Mouse (Mus musculus): ENCODE measurements around the gene Alg2.

The Alg2 gene

GRCm38 (mm10) chr4:47449586-47450522, 24.3 kb downstream of the Alg2 start:
- no peak for DNase-seq (ENCODE audit: low read depth, low spot score)

DNA sequence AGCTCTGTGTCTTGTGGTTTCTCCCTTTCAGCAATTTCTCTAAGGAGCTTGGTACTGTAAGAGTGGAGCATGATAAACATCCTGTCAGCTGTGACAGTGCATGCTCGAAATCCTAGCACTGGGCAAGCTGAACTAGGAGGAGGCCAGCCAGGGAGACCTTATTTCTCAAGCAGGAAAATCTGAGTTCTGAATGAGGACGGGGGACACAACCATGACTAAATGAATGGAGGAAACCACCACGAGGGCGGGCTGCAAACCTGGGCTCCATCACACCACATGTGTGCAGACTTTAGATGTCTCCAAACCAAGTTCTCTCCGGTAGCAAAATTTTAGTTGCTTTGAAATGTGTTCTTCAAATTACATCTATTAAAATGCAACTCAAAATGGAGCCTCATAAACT, 25.0 kb downstream of the Alg2 start:
- no peak for DNase-seq (ENCODE audit: low read depth, low spot score)

- DNase-seq (ENCODE audit: low read depth, low spot score): no peak
Observed at GRCm38 (mm10) chr4:47448526-47448925, 25.6 kb downstream of the Alg2 start.

GRCm38 (mm10) chr4:47440951-47441350, 33.2 kb downstream of the Alg2 start:
- no peak for DNase-seq (ENCODE audit: low read depth, low spot score)

DNA sequence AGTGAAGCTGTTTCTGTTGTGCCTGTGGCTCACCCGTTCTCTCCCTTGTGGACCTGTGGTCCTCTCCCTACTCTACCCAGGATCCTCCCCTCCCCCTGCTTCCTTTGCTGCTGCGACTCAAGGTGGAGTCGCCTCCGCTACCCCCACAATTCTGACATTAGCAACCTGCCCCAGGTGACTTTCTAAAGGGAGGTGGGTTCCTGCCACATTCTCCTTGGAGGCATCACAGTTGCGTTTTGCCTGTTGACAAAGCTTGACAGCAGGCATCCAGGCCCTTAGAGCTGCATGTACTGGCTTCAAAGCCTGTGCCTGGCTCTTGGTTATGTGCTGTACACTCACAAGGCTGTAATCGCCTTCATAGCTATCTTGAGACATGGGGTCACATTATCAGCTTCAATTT, 35.2 kb downstream of the Alg2 start:
- DNase-seq (ENCODE audit: low read depth, low spot score): no peak

DNA sequence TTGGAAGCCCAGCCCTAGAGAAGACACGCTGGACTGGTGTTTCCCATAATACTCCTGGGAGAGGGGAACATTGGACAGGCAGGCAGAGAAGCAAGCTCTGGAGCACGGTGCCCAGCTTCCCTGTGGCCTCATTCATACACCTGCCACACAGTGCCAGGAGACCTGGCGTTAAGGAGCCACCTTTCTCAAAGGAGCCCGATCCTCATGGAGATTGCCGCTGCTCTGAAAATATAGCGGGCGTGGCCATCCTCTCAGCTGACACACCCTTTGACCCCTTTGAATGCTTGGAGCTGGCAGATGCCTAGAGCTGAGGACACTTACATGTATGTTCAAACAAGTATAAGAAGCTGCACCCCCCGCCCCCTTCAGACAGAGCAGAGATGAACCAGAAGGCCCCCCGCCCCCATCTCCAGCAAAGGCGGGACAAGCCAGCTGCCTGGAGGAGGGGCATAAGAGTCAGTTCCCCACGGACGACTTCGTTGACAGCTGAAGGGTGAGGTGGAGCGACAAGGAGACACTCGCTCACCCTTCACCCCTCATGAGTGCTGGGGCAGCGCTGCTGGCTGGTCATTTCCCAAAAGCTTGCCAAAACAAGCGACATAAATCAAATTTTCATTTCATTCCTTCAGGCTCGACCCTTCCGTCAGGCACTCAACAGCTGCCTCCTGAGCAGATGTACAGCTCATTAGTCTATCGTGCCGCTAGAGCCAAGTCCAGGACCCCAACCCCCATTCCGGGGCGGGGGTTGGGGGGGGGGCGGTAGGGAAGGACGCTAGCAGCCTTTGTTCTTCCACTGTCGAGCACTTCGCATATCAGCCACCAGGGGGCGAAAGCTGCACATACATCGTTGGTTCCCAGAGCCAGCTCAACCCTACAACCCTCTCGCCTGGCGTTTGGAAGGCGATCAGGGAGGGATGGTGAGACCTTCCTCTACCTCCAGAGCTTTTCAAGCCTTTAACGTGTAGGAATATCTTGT, 36.5 kb downstream of the Alg2 start:
- DNase-seq (ENCODE audit: low read depth, low spot score): peak; percentile 89

GRCm38 (mm10) chr4:47435566-47436360, 38.4 kb downstream of the Alg2 start:
- DNase-seq (ENCODE audit: low read depth, low spot score): no peak

- no peak for DNase-seq (ENCODE audit: low read depth, low spot score)
Observed at GRCm38 (mm10) chr4:47435131-47435530, 39.0 kb downstream of the Alg2 start.

- no peak for DNase-seq (ENCODE audit: low read depth, low spot score)
Observed at GRCm38 (mm10) chr4:47432766-47433165, 41.4 kb downstream of the Alg2 start.

DNA sequence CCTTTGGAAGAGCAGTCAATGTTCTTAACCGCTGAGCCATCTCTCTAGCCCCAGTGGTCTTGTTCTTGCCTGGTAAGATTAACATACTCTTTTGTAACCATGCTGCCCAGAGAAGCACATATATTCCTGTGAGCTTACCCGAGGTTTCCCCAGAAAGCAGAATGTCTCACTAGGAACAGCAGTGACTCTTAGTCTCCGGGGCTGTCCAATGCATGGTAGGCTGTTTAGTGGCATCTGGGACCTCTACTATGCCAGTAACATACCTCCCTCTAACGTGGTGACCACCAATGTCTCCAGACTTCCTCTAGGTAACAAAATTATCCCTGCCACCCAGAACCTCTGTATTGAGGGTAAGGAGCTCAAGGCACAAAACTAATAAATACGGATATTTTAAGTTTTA, 43.1 kb downstream of the Alg2 start:
- no peak for DNase-seq (ENCODE audit: low read depth, low spot score)

DNA sequence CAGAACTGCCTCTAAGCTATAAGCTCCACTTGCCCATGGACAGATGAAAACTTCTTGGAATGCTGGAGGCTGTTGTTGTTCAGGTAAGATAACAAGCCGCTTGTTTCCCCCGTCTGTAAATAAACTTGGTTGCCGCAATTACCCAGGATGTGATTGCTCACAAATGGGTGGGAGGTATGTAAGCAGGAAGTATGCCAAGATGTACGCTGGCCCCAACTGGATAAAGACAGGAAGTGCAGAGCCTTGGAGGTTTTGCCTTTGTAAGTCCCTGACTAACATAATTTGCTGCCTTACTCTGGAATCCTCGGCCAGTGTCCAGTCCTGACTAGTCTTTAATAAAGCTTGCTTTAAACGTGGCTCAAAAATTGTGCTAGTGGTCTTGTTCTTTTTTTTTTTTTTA, 43.6 kb downstream of the Alg2 start:
- no peak for DNase-seq (ENCODE audit: low read depth, low spot score)

GRCm38 (mm10) chr4:47427606-47428005, 46.5 kb downstream of the Alg2 start:
- no peak for DNase-seq (ENCODE audit: low read depth, low spot score)

DNA sequence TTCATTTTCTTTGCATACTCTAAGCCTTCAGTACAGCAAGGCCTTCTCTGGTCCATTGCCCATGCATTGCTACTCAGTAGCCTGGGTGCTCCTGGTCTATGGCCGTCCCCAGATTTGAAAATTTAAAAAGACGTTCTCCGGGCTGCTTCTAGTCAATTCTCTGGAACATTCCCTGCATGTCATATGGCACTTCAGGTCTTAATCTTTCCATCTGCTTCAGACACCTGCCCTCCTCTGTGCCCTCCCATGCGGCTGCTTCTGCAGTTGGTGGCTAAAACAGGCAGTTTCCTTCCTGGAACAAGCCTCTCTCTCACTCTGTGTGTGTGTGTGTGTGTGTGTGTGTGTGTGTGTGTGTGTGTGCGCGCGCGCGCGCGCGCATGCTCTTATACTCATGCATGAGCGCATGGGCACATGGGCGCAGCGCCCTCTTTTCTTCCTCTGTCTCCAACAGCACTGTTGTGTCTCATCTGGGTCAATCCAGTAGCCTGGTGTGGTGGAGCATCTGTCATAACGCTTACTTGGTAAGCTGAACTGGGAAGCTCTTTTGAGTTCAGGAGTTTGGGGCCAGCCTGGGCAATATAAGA, 48.8 kb downstream of the Alg2 start:
- no peak for DNase-seq (ENCODE audit: low read depth, low spot score)

DNA sequence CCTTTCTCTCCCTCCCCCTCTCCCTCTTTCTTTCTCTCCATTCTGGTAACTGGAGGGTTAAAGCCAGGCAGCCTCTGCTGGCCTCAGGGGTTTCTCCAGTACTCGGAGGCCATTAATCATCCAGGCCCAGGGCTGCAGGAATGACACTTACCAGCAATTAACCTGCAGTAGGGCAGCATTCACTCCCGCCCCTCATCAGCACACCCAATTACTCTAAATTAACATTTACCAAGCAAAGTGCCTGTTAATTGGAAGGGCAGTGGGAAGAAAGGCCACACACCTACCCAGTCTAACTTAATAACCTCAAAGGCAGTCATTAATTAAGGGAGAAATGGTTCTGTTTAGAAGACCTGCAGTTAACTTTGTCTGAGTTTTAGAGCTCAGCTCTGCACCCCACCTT, 49.8 kb downstream of the Alg2 start:
- peak; percentile 26 for DNase-seq (ENCODE audit: low read depth, low spot score)

DNA sequence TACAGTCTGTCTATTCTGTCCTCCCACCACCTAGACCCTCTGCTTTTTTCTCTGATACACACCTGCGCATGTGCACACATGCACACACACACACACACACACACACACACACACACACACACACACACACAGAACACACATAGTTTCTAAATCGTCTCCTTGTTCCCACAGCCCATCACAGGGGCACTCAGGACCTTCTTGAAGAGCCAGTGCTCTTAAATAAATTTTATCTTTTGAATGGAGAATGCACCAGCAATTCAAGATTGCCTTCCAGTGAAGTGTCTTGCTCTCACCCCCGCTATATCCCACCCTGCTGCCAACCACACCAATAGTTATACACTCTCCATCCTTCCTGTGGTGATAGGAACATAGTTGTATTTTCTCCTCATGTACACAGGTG, 51.2 kb downstream of the Alg2 start:
- DNase-seq (ENCODE audit: low read depth, low spot score): no peak

DNA sequence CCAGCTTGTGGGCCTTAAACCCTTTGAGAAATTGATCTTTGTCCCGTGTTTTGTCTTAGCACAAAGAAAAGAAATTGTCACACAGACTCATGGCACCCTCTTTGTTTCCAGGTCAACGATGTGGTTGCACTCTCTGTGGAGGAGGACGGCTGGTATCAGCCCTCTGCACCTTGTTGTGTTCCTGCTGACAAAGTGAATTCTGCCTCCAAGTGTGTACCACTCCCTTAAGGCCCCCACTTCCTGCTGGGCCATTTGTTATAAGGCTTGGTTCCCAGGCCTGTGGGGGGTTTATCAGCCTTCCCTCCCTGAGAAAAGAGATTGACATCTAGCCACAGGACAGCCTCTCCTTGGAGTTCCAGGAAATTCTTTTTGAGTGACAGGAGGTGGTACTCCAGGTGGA, 51.9 kb downstream of the Alg2 start:
- DNase-seq (ENCODE audit: low read depth, low spot score): no peak

GRCm38 (mm10) chr4:47420191-47420590, 53.9 kb downstream of the Alg2 start:
- no peak for DNase-seq (ENCODE audit: low read depth, low spot score)

GRCm38 (mm10) chr4:47419268-47419973, 54.7 kb downstream of the Alg2 start:
- peak; percentile 24 for DNase-seq (ENCODE audit: low read depth, low spot score)

DNA sequence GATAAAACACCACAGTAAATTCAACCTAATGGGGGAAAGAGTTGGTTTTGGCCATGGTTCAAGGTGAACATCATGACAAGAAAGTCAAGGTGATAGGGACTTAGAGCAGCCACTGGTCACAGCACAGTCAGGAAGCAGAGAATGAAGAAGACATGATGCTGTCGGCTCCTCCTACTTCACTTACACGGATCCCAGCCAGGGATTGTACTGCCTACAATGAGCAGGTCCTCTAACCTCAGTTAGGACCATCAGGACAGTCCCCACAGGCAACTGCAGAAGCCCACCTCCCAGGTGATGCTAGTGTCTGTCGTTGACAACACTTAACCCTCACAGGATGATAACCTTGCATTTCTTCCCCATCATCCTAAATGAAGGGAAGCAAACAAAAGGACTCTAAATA, 56.3 kb downstream of the Alg2 start:
- no peak for DNase-seq (ENCODE audit: low read depth, low spot score)
